ENCODE assay signal across 9 mouse cellular contexts in genomic region chr13:56295943-56296658, GRCm38 (mm10). TPM values are rescaled to one million over a fixed set of nuclear protein-coding genes. Genes with fewer than 3 reads are reported as not detected.
DNase-seq lines count a peak whose midpoint lies in the region; ATAC-seq and TF ChIP-seq lines count a peak whose summit lies in the region.
"Had no signal": no experiment of that assay in that cellular context is flagged by ENCODE, and none has a peak within 500 bp of the region (broad histone marks: within the 10 kb centered on the region; RNA-seq: fewer than 3 reads in every experiment).

TSS of gene Cxcl14 (minus strand) at chr13:56296551.

- no peak for TF ChIP-seq CTCF in E14TG2a.4 (conservative IDR thresholded peaks at IDR 0.05; ENCODE audit: low read length)
- TF ChIP-seq CTCF in liver, postnatal 0 days (IDR thresholded peaks at IDR 0.05; ENCODE audit: low read depth): no peak

- peaks cover 95% of the 10 kb centered on the region for H3K27me3 ChIP-seq in E14TG2a.4 (ENCODE audit: insufficient read depth, low read length)
- H3K27me3 ChIP-seq in forebrain, embryonic 15.5 days: peaks cover 48% of the 10 kb centered on the region
- peaks cover 50% of the 10 kb centered on the region for H3K27me3 ChIP-seq in liver, postnatal 0 days (ENCODE audit: insufficient read depth, low read length)

- intact Hi-C loops in heart, postnatal 14 days (cut with DNase I): no loop called here

- H3K9me3 ChIP-seq in E14TG2a.4 (ENCODE audit: low read length): peaks cover 9% of the 10 kb centered on the region
- no peaks in the 10 kb centered on the region for H3K9me3 ChIP-seq in forebrain, embryonic 15.5 days
- H3K9me3 ChIP-seq in liver, postnatal 0 days (ENCODE audit: low read length): no peaks in the 10 kb centered on the region

- TF ChIP-seq EP300 in liver, postnatal 0 days (IDR thresholded peaks at IDR 0.05; ENCODE audit: low read depth): no peak

- WGBS in forebrain, embryonic 15.5 days: under 1% methylated on average over 68 of the region's 76 CpGs
- WGBS in large intestine, adult 2 months: 2% methylated on average over 76 of the region's 76 CpGs
- 2% methylated on average over 67 of the region's 76 CpGs for WGBS in liver, postnatal 0 days (ENCODE audit: insufficient replicate concordance)

- H3K27ac ChIP-seq in forebrain, embryonic 15.5 days (replicated peaks): no peak within 1 kb of the TSS
- H3K27ac ChIP-seq in liver, postnatal 0 days (ENCODE audit: low read depth): no peak within 1 kb of the TSS

- DNase-seq in brain, adult 2 months (ENCODE audit: low read depth, low spot score): peak; percentile 75
- peak; percentile 9 to 10 for DNase-seq in heart, postnatal 14 days
- no peak for DNase-seq in large intestine, adult 2 months (ENCODE audit: low read depth, low spot score)
- no peak for DNase-seq in liver, postnatal 0 days
- peak; percentile 58 for DNase-seq in retina, embryonic 14.5 days (ENCODE audit: low spot score)
- DNase-seq in c-Kit-positive CD71-positive TER-119-positive erythroid progenitor cells, embryonic 14.5 days (ENCODE audit: low spot score): no peak

- H3K9ac ChIP-seq in forebrain, embryonic 15.5 days (replicated peaks): peak within 1 kb of the TSS; percentile 29
- no peak within 1 kb of the TSS for H3K9ac ChIP-seq in liver, postnatal 0 days (replicated peaks)

- H3K4me2 ChIP-seq in forebrain, embryonic 15.5 days (replicated peaks): peak within 1 kb of the TSS; percentile 74
- peak within 1 kb of the TSS; percentile 22; the same call in 1 of the 2 replicates for H3K4me2 ChIP-seq in liver, postnatal 0 days (ENCODE audit: low read depth, low read length)

- ATAC-seq in forebrain, embryonic 15.5 days (replicated peaks): peak; percentile 80
- no peak for ATAC-seq in liver, postnatal 0 days

- H3K4me3 ChIP-seq in E14TG2a.4 (replicated peaks; ENCODE audit: low read length): peak within 1 kb of the TSS; percentile 83
- H3K4me3 ChIP-seq in forebrain, embryonic 15.5 days: peak within 1 kb of the TSS; percentile 42
- H3K4me3 ChIP-seq in liver, postnatal 0 days (ENCODE audit: low read depth, low read length): no peak within 1 kb of the TSS; the same call in 1 of the 2 replicates
- H3K4me3 ChIP-seq: myocyte had no signal

- H3K36me3 ChIP-seq in E14TG2a.4 (ENCODE audit: insufficient read depth, low read length): no peaks in the 10 kb centered on the region
- no peaks in the 10 kb centered on the region for H3K36me3 ChIP-seq in forebrain, embryonic 15.5 days
- no peaks in the 10 kb centered on the region for H3K36me3 ChIP-seq in liver, postnatal 0 days (replicated peaks; ENCODE audit: insufficient read depth, low read length)

- H3K4me1 ChIP-seq in E14TG2a.4 (replicated peaks; ENCODE audit: low read depth, low read length): peaks cover 27% of the 10 kb centered on the region
- H3K4me1 ChIP-seq in forebrain, embryonic 15.5 days: peaks cover 21% of the 10 kb centered on the region
- no peaks in the 10 kb centered on the region; the same call in 1 of the 2 replicates for H3K4me1 ChIP-seq in liver, postnatal 0 days (ENCODE audit: insufficient read depth)

RNA-seq across cellular contexts. Expression of gene Cxcl14, which starts in this region (rescaled TPM):
- 14.2 and 15.2 TPM in 2 replicates for polyA plus RNA-seq in forebrain, embryonic 15.5 days (2015; fragmentation: Nextera tagmentation; extraction: Ambion mirVana)
- total RNA-seq in heart, postnatal 14 days (2021): under 1 TPM; 0.27 to 0.57 TPM
- polyA plus RNA-seq in large intestine, adult 2 months (2012; rRNA removed): 29.8 and 35.6 TPM in 2 replicates
- 0.06 and 0.12 TPM in 2 replicates for polyA plus RNA-seq in liver, postnatal 0 days (2015; fragmentation: Nextera tagmentation; extraction: Ambion mirVana)
- polyA plus RNA-seq: myocyte had no signal

Comparison
In these comparisons a context has a peak if more than half of its experiments do, and no peak if none do; other contexts are left out.
1. RNA of gene Cxcl14 (polyA plus RNA-seq): 29.8 to 35.6 TPM in large intestine, adult 2 months and 14.2 to 15.2 TPM in forebrain, embryonic 15.5 days; 0.06 to 0.12 TPM in liver, postnatal 0 days; every median in the first group is over 10 times any median in the second.
2. Peak in DNase-seq in heart, postnatal 14 days; RNA of the gene not detected or under 1 TPM.
3. DNase-seq: peak in brain, adult 2 months (single experiment) and retina, embryonic 14.5 days (single experiment); none in large intestine, adult 2 months (single experiment), liver, postnatal 0 days (single experiment) and c-Kit-positive CD71-positive TER-119-positive erythroid progenitor cells, embryonic 14.5 days (single experiment).